Mouse (Mus musculus) NIH3T3 (cell line): Measurements from ENCODE around the gene Clcf1.
"Not testable (repeated sequence)": the region's sequence is repeated elsewhere in the genome, so short reads cannot be mapped to it uniquely, and the experiment has no call there.

Source experiments
- DNase-seq: peaks from one replicate; pipeline ENCODE4 v3.0.0-alpha.2; 2012; ENCODE audit warnings: low read depth

Clcf1 gene

GRCm38 (mm10) chr19:4218293-4218692, 4.3 kb downstream of the Clcf1 start:
- no peak for DNase-seq

- DNase-seq, result no peak
These were observed 4.7 kb downstream of the Clcf1 start for GRCm38 (mm10) chr19:4218784-4219183.

GRCm38 (mm10) chr19:4219943-4220342, 5.9 kb downstream of the Clcf1 start:
- DNase-seq, result no peak

GRCm38 (mm10) chr19:4220416-4220815, 6.4 kb downstream of the Clcf1 start:
- no peak for DNase-seq

GRCm38 (mm10) chr19:4220957-4221743, 7.1 kb downstream of the Clcf1 start:
- DNase-seq, result peak; percentile 61

- no peak for DNase-seq
These were observed 8.1 kb downstream of the Clcf1 start for GRCm38 (mm10) chr19:4222165-4222564.

GRCm38 (mm10) chr19:4226779-4227178, 12.7 kb downstream of the Clcf1 start:
- DNase-seq, result no peak

GRCm38 (mm10) chr19:4227446-4227845, 13.4 kb downstream of the Clcf1 start:
- no peak for DNase-seq

- DNase-seq, result peak; percentile 95
These were observed 14.0 kb downstream of the Clcf1 start for GRCm38 (mm10) chr19:4227894-4228678.

GRCm38 (mm10) chr19:4228891-4229290, 14.9 kb downstream of the Clcf1 start:
- DNase-seq, result no peak

GRCm38 (mm10) chr19:4229451-4230076, 15.5 kb downstream of the Clcf1 start:
- no peak for DNase-seq

GRCm38 (mm10) chr19:4230415-4230814, 16.4 kb downstream of the Clcf1 start:
- DNase-seq, result peak; percentile 67

GRCm38 (mm10) chr19:4231253-4232185, 17.5 kb downstream of the Clcf1 start, which contains the start of gene Pold4:
Gene Pold4, plus strand, starts transcription at chr19:4231899.
- peak; percentile 96 for DNase-seq

- peak; percentile 55 for DNase-seq
These were observed 18.1 kb downstream of the Clcf1 start for GRCm38 (mm10) chr19:4232186-4232572.

GRCm38 (mm10) chr19:4232651-4233050, 18.6 kb downstream of the Clcf1 start:
- no peak for DNase-seq

- no peak for DNase-seq
These were observed 20.5 kb downstream of the Clcf1 start for GRCm38 (mm10) chr19:4234548-4234947.

GRCm38 (mm10) chr19:4240247-4240668, 26.2 kb downstream of the Clcf1 start:
- peak; percentile 59 for DNase-seq

- no peak for DNase-seq
These were observed 28.4 kb downstream of the Clcf1 start for GRCm38 (mm10) chr19:4242416-4242815.

GRCm38 (mm10) chr19:4244775-4245174, 30.7 kb downstream of the Clcf1 start:
- no peak for DNase-seq

GRCm38 (mm10) chr19:4247010-4247409, 33.0 kb downstream of the Clcf1 start:
- peak; percentile 47 for DNase-seq

GRCm38 (mm10) chr19:4248683-4249082, 34.6 kb downstream of the Clcf1 start:
- not testable (repeated sequence) for DNase-seq
